Mouse (Mus musculus): Measurements from ENCODE around the gene H2al2a. TPM values are rescaled to one million over a fixed set of nuclear protein-coding genes. Genes with fewer than 3 reads are reported as not detected.

Gene H2al2a
- polyA plus RNA-seq (2014; fragmentation: Nextera tagmentation; extraction: Ambion mirVana), result not detected in 2 replicates

DNA sequence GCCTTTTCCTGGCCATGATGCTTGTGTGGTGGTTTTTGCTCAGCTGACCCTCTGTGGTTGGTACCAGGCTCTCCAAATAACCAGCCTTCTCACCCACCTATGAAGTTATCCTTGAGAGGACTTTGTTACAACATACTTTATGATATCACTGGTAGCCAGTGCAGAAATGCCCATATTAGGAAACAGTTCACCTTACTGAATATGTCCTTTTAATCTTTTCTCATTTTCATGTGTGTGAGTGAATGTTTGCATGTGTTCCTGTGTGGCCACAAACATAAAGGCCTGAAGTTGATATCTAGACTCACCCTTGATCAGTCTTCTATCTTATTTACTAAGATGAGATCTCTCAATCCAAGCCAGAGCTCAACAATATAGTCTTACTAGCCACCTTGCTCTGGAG is at the start of gene H2al2a:
TSS of gene H2al2a (minus strand) at position 101 of the 400 bp plus-strand sequence.
- H3K36me3 ChIP-seq (ENCODE audit: control insufficient read depth, insufficient read depth, low read length), result no peaks in the 10 kb centered on the region
- no peak within 1 kb of the TSS for H3K4me3 ChIP-seq (ENCODE audit: low read depth, low read length)
- no peak within 1 kb of the TSS for H3K9ac ChIP-seq (replicated peaks; ENCODE audit: low read depth, low read length)
- no peaks in the 10 kb centered on the region for H3K27me3 ChIP-seq (ENCODE audit: control insufficient read depth, insufficient read depth, low read length)
- ATAC-seq (ENCODE audit: insufficient number of reproducible peaks, insufficient read depth, low FRiP score, low read depth), result no peak
- no peaks in the 10 kb centered on the region for H3K4me1 ChIP-seq (ENCODE audit: control insufficient read depth, insufficient read depth, low read length)
- no peak within 1 kb of the TSS for H3K4me2 ChIP-seq (replicated peaks; ENCODE audit: low read depth, low read length)
- no peak within 1 kb of the TSS for H3K27ac ChIP-seq (ENCODE audit: low read length)
- H3K9me3 ChIP-seq (ENCODE audit: control insufficient read depth, low read depth, low read length), result no peaks in the 10 kb centered on the region

DNA sequence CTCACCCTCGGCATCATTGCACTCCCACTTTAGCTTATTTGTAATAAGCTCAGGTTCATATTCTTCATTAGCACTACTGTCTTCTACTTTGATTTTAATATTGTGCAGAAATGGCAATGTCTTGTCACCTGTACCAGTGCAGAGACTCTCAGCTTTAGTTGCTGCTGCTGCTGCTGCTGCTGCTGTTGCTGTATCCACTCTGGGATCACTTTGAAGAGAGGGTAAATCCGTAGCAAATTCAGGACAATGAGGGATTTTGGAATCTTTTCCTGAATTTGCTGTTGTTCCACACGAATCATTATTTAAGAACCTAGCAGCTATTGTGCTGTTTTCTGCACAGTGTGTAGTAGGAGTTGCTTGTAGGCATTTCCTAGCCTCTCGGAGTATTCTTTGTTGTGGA is 49.4 kb upstream of the H2al2a start:
- WGBS, result 4% methylated on average over 4 of the region's 4 CpGs
- H3K4me1 ChIP-seq (ENCODE audit: control insufficient read depth, insufficient read depth, low read length), result peaks cover 40% of the 10 kb centered on the region
- H3K27me3 ChIP-seq (ENCODE audit: control insufficient read depth, insufficient read depth, low read length), result no peaks in the 10 kb centered on the region
- peak overlapping the region; percentile 99 for H3K9ac ChIP-seq (replicated peaks; ENCODE audit: low read depth, low read length)
- H3K27ac ChIP-seq (ENCODE audit: low read length), result peak overlapping the region; percentile 100
- peak overlapping the region; percentile 89 for H3K4me3 ChIP-seq (ENCODE audit: low read depth, low read length)
- H3K4me2 ChIP-seq (replicated peaks; ENCODE audit: low read depth, low read length), result peak overlapping the region; percentile 96
- ATAC-seq (ENCODE audit: insufficient number of reproducible peaks, insufficient read depth, low FRiP score, low read depth), result no peak
- no peaks in the 10 kb centered on the region for H3K9me3 ChIP-seq (ENCODE audit: control insufficient read depth, low read depth, low read length)
- no peaks in the 10 kb centered on the region for H3K36me3 ChIP-seq (ENCODE audit: control insufficient read depth, insufficient read depth, low read length)

DNA sequence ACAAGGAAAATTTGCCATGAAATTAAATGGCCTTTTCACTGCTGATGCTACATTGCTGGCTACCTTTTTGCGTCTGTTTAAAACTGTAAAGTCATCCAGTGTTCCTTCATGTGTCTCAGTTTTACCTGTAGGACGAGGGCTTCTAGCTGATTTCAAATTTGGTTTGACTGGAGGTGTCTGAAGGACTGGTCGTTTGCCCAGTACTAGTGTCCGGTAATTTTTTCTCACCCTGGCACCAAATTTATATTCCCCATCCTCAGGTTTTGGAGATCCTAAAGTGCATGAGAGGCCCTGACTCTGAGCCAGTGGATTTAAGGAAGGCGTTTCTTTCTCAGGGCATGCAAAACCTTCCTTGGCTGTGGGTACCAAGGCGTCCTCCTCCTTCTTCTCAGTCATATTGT is 49.0 kb upstream of the H2al2a start:
- WGBS, result 20% methylated on average over 6 of the region's 6 CpGs

DNA sequence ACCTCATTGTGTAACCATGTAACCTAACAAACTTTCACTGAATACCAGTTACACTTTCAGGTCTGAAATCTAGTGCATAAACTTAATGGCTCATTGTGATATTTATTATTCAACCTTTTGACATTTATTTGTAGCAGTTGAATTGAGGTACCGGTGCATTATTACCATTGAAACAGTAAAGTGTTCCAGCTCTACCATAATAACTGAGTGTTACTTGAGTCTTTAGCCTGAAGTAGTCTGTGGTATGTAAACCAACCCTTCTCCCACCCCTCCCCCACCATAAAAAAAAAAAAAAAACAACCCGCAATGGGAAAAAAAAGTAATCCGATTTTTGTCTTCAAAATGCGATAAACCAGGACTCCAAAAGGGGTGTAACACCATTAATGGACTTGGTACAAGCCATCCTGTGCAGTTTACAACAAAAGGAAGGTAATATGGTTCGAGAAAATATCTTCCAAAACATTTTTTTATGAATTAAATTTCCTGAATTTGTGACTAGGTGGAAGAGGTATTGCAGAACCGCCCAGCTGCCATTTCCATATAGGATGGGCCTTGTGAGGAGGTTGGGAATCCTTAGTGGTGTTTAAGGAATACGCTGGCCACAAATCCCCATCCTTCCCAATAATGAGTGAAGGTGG is 48.5 kb upstream of the H2al2a start:
- peak overlapping the region; percentile 99 for H3K9ac ChIP-seq (replicated peaks; ENCODE audit: low read depth, low read length)
- 13% methylated on average over 7 of the region's 7 CpGs for WGBS
- ATAC-seq (ENCODE audit: insufficient number of reproducible peaks, insufficient read depth, low FRiP score, low read depth), result no peak
- H3K27ac ChIP-seq (ENCODE audit: low read length), result peak overlapping the region; percentile 100; the same call in 1 of the 2 replicates
- H3K36me3 ChIP-seq (ENCODE audit: control insufficient read depth, insufficient read depth, low read length), result no peaks in the 10 kb centered on the region
- peak overlapping the region; percentile 96 for H3K4me2 ChIP-seq (replicated peaks; ENCODE audit: low read depth, low read length)
- no peaks in the 10 kb centered on the region for H3K27me3 ChIP-seq (ENCODE audit: control insufficient read depth, insufficient read depth, low read length)
- peak overlapping the region; percentile 89 for H3K4me3 ChIP-seq (ENCODE audit: low read depth, low read length)
- no peaks in the 10 kb centered on the region for H3K9me3 ChIP-seq (ENCODE audit: control insufficient read depth, low read depth, low read length)
- H3K4me1 ChIP-seq (ENCODE audit: control insufficient read depth, insufficient read depth, low read length), result peaks cover 43% of the 10 kb centered on the region

More for the DNA sequence above, 49.0 kb upstream of the H2al2a start:
- H3K4me3 ChIP-seq (ENCODE audit: low read depth, low read length), result peak overlapping the region; percentile 89
- H3K4me2 ChIP-seq (replicated peaks; ENCODE audit: low read depth, low read length), result peak overlapping the region; percentile 96
- H3K9me3 ChIP-seq (ENCODE audit: control insufficient read depth, low read depth, low read length), result no peaks in the 10 kb centered on the region
- peak overlapping the region; percentile 99 for H3K9ac ChIP-seq (replicated peaks; ENCODE audit: low read depth, low read length)
- peaks cover 43% of the 10 kb centered on the region for H3K4me1 ChIP-seq (ENCODE audit: control insufficient read depth, insufficient read depth, low read length)
- no peak for ATAC-seq (ENCODE audit: insufficient number of reproducible peaks, insufficient read depth, low FRiP score, low read depth)
- H3K27ac ChIP-seq (ENCODE audit: low read length), result peak overlapping the region; percentile 100; the same call in 1 of the 2 replicates
- H3K36me3 ChIP-seq (ENCODE audit: control insufficient read depth, insufficient read depth, low read length), result no peaks in the 10 kb centered on the region
- no peaks in the 10 kb centered on the region for H3K27me3 ChIP-seq (ENCODE audit: control insufficient read depth, insufficient read depth, low read length)

DNA sequence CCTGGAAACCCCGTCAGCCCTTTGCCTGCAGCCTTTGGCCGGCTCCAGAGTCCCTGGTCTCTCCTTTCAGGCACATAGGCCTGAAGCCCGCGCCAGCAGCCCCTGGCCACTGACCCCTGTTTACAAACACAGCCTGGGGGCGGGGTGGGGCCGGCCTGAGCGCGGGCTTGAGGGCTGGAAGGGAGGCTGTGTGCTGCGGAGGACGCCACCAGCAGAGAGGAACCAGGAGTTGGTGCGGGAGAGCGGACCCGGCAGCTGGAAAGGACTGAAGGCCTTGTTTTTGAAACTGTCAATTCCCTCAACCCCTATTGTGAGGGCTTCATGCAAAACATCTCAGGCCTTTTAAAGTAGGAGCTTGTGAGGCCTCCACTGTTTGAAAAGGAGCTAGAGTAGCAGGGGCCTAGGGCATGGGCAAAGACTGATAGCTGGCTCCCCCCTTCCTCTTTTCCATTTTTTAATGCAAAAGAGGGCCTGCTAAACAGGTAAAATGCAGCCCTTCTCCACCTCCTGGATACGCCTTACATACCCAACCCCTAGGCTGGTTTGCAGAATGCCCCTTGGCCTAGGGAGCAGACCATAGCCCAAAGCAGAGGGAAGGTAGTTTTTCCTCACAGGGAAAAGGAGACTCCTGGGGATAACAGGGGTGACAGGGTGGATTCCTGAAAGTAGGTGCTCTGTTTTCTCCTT is 44.6 kb upstream of the H2al2a start:
- 32% methylated on average over 14 of the region's 14 CpGs for WGBS
- H3K36me3 ChIP-seq (ENCODE audit: control insufficient read depth, insufficient read depth, low read length), result no peaks in the 10 kb centered on the region
- ATAC-seq (ENCODE audit: insufficient number of reproducible peaks, insufficient read depth, low FRiP score, low read depth), result peak; percentile 54; the same call in 1 of the 2 replicates
- H3K4me2 ChIP-seq (replicated peaks; ENCODE audit: low read depth, low read length), result peak overlapping the region; percentile 29
- peak overlapping the region; percentile 62; the same call in 1 of the 2 replicates for H3K27ac ChIP-seq (ENCODE audit: low read length)
- H3K9me3 ChIP-seq (ENCODE audit: control insufficient read depth, low read depth, low read length), result no peaks in the 10 kb centered on the region
- H3K27me3 ChIP-seq (ENCODE audit: control insufficient read depth, insufficient read depth, low read length), result no peaks in the 10 kb centered on the region
- no peak overlapping the region for H3K4me3 ChIP-seq (ENCODE audit: low read depth, low read length)
- peaks cover 40% of the 10 kb centered on the region for H3K4me1 ChIP-seq (ENCODE audit: control insufficient read depth, insufficient read depth, low read length)
- H3K9ac ChIP-seq (replicated peaks; ENCODE audit: low read depth, low read length), result no peak overlapping the region; the same call in 1 of the 2 replicates

DNA sequence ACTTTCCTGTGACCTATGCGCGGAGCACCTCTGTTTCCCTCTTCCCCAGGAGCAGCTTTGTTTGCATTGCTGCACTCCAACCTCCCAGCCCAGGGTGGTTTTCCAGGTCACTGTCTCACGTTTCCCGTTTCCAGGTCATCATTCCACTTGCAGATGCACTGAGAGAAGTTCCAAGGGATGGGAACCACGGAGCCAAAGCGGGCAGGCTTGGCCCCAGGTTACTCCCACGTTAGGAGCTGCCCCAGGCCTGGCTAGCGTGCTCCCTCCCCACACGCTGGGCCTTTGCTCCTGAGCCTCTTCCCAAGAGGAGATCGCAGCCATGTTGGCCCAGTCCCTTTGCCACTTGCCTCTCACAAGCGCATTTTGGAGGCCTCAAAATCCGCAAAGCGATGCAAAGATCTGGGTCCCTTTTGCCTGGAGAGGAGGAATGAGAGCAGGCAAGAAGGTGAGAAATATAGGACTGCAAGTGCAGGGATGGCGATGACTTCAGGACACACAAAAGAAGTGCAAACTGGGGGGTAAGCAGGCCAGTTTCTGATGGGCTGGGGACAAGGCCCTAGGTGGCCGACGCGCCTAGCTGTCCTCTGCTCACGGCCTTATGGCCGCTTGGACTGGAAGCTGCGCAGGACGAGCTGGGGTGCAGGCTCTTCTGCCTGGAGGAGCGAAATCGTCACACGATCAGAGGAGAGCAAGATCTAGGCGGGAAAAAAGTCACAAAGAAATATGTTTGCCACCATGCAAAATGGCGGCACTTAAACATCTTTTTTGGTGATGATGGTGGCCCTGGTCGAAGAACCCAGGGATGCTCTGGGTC is 43.8 kb upstream of the H2al2a start:
- WGBS, result 42% methylated on average over 27 of the region's 27 CpGs
- H3K27ac ChIP-seq (ENCODE audit: low read length), result peak overlapping the region; percentile 62; the same call in 1 of the 2 replicates

DNA sequence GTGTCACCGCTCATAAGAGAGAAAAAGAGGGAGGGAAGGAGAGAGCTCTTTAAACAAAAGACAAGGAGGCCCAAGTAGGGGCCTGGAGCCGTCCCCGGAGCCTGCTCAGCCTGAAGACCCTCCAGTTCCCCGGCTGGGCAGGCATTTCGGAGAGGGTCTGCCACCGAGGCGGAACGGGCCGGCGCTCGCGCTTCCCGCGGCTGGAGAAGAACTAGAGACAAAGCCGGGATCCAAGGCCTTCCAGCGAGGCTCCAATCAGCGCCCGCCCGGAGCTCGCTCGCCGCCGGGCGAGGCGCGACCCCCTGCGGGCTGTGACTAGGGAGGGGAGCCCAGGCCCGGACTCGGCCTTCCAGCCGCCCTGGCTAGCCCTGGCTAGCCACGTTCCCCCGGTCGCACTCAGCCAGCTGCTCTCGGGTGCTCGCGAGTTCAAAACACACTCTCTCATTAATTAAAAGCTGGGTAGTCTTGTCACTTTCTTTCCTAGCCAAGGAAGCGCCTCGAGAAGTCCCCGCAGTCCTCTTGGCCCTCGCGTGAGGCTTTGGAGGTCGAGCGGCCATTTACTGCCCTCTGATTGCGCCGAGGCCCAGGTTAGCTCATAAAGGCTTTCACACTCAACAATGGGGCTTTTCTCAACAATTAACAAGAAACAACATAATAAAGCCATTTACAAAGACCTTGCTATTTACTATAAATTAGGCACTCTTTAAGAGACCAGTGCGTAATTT is 43.0 kb upstream of the H2al2a start:
- H3K27me3 ChIP-seq (ENCODE audit: control insufficient read depth, insufficient read depth, low read length), result no peaks in the 10 kb centered on the region
- H3K9ac ChIP-seq (replicated peaks; ENCODE audit: low read depth, low read length), result peak overlapping the region; percentile 62
- peak overlapping the region; percentile 51 for H3K4me2 ChIP-seq (replicated peaks; ENCODE audit: low read depth, low read length)
- no peaks in the 10 kb centered on the region for H3K36me3 ChIP-seq (ENCODE audit: control insufficient read depth, insufficient read depth, low read length)
- WGBS, result 13% methylated on average over 46 of the region's 46 CpGs
- no peaks in the 10 kb centered on the region for H3K9me3 ChIP-seq (ENCODE audit: control insufficient read depth, low read depth, low read length)
- H3K4me1 ChIP-seq (ENCODE audit: control insufficient read depth, insufficient read depth, low read length), result peaks cover 36% of the 10 kb centered on the region
- H3K27ac ChIP-seq (ENCODE audit: low read length), result peak overlapping the region; percentile 66; the same call in 1 of the 2 replicates
- peak overlapping the region; percentile 20 for H3K4me3 ChIP-seq (ENCODE audit: low read depth, low read length)
- peak; percentile 56; the same call in 1 of the 2 replicates for ATAC-seq (ENCODE audit: insufficient number of reproducible peaks, insufficient read depth, low FRiP score, low read depth)

More for the DNA sequence above, 43.8 kb upstream of the H2al2a start:
- ATAC-seq (ENCODE audit: insufficient number of reproducible peaks, insufficient read depth, low FRiP score, low read depth), result no peak
- Histone ChIP-seq H3K4me3 (ENCODE audit: low read depth, low read length) (no peak overlapping the region), H3K36me3 (ENCODE audit: control insufficient read depth, insufficient read depth, low read length) (no peaks in the 10 kb centered on the region), H3K4me1 (ENCODE audit: control insufficient read depth, insufficient read depth, low read length) (peaks cover 36% of the 10 kb centered on the region), H3K27me3 (ENCODE audit: control insufficient read depth, insufficient read depth, low read length) (no peaks in the 10 kb centered on the region), H3K9me3 (ENCODE audit: control insufficient read depth, low read depth, low read length) (no peaks in the 10 kb centered on the region), H3K9ac (replicated peaks; ENCODE audit: low read depth, low read length) (no peak overlapping the region; the same call in 1 of the 2 replicates), H3K4me2 (replicated peaks; ENCODE audit: low read depth, low read length) (peak overlapping the region; percentile 51)
